Mouse (Mus musculus): ENCODE data around the gene Prrt1. TPM values are rescaled to one million over a fixed set of nuclear protein-coding genes. Genes with fewer than 3 reads are reported as not detected.

The Prrt1 gene
- polyA plus RNA-seq, 1 experiment from 2014 or later, result 0.14 TPM

DNA sequence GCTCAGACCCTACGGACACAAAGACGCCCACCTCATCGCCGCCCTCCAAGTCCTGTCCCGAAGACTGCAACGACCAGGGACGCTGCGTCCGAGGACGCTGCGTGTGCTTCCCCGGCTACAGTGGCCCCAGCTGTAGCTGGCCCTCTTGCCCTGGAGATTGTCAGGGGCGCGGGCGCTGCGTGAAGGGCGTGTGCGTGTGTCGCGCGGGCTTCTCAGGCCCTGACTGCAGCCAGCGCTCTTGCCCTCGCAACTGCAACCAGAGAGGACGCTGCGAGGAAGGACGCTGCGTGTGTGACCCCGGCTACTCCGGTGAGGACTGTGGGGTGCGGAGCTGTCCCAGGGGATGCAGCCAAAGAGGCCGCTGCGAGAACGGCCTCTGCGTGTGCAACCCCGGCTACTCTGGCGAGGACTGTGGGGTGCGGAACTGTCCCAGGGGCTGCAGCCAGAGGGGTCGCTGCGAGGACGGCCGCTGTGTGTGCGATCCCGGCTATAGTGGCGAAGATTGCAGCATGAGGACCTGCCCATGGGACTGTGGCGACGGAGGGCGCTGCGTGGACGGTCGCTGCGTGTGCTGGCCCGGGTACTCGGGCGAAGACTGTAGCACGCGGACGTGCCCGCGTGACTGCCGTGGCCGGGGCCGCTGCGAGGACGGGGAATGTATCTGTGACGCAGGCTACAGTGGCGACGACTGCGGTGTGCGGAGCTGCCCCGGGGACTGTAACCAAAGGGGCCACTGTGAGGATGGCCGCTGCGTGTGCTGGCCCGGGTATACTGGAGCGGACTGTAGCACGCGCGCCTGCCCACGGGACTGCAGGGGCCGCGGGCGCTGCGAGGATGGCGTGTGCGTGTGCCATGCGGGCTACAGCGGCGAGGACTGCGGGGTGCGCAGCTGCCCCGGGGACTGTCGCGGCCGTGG, 42.1 kb downstream of the Prrt1 start:
- peak; percentile 54 for DNase-seq
- Histone ChIP-seq H3K9me3 (ENCODE audit: low read depth, low read length) (no peaks in the 10 kb centered on the region), H3K9ac (no peak overlapping the region; the same call in 1 of the 2 replicates), H3K4me3 (ENCODE audit: low read depth, low read length) (peak overlapping the region; percentile 33), H3K27me3 (ENCODE audit: insufficient read depth, low read length) (peaks cover 59% of the 10 kb centered on the region), H3K27ac (ENCODE audit: low read depth) (no peak overlapping the region), H3K36me3 (ENCODE audit: insufficient read depth) (no peaks in the 10 kb centered on the region), H3K4me2 (peak overlapping the region; percentile 64), H3K4me1 (ENCODE audit: insufficient read depth) (no peaks in the 10 kb centered on the region; the same call in 1 of the 2 replicates)
- peak; percentile 55 for TF ChIP-seq CTCF (IDR thresholded peaks at IDR 0.05; ENCODE audit: low read depth)
- peak; percentile 26; the same call in 1 of the 2 replicates for ATAC-seq (ENCODE audit: insufficient read depth)
- 7% methylated on average over 93 of the region's 93 CpGs for WGBS

DNA sequence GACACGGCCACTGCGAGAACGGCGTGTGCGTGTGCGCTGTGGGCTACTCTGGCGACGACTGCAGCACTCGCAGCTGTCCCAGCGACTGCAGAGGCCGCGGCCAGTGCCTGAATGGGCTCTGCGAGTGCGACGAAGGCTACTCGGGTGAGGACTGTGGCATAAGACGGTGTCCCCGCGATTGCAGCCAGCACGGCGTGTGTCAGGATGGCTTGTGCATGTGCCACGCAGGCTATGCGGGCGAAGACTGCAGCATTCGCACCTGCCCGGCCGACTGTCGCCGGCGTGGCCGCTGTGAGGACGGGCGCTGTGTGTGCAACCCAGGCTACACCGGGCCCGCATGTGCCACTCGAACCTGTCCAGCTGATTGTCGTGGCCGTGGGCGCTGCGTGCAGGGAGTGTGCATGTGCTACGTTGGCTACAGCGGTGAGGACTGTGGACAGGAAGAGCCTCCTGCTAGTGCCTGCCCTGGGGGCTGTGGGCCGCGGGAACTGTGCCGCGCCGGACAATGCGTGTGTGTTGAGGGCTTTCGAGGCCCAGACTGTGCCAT, 43.0 kb downstream of the Prrt1 start:
- DNase-seq (no peak), ATAC-seq (ENCODE audit: insufficient read depth) (no peak)
- H3K9ac ChIP-seq, result no peak overlapping the region
- H3K27me3 ChIP-seq (ENCODE audit: insufficient read depth, low read length), result peaks cover 61% of the 10 kb centered on the region
- peak overlapping the region; percentile 64 for H3K4me2 ChIP-seq
- no peaks in the 10 kb centered on the region; the same call in 1 of the 2 replicates for H3K4me1 ChIP-seq (ENCODE audit: insufficient read depth)
- peak overlapping the region; percentile 33 for H3K4me3 ChIP-seq (ENCODE audit: low read depth, low read length)
- 29% methylated on average over 49 of the region's 49 CpGs for WGBS
- no peaks in the 10 kb centered on the region for H3K36me3 ChIP-seq (ENCODE audit: insufficient read depth)
- no peaks in the 10 kb centered on the region for H3K9me3 ChIP-seq (ENCODE audit: low read depth, low read length)
- TF ChIP-seq CTCF (IDR thresholded peaks at IDR 0.05; ENCODE audit: low read depth), result no peak
- H3K27ac ChIP-seq (ENCODE audit: low read depth), result no peak overlapping the region

DNA sequence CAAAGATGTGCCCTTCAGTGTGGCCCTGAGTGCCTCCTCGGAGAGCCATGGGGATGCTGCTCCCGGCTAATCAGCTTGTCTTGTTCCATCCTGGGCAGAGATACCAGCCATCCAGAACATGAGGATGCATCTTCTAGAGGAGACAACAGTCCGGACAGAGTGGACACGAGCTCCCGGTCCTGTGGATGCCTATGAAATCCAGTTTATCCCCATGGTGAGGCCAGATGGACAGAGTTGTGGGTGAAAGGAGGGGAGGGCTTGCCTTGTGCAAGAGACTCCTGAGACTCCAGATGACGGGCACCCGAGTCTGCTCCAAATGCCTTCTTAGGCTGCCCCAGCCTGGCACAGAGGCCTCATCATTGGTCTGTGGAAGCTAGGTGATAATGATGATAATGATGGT, 43.8 kb downstream of the Prrt1 start:
- ATAC-seq (ENCODE audit: insufficient read depth), result no peak

DNA sequence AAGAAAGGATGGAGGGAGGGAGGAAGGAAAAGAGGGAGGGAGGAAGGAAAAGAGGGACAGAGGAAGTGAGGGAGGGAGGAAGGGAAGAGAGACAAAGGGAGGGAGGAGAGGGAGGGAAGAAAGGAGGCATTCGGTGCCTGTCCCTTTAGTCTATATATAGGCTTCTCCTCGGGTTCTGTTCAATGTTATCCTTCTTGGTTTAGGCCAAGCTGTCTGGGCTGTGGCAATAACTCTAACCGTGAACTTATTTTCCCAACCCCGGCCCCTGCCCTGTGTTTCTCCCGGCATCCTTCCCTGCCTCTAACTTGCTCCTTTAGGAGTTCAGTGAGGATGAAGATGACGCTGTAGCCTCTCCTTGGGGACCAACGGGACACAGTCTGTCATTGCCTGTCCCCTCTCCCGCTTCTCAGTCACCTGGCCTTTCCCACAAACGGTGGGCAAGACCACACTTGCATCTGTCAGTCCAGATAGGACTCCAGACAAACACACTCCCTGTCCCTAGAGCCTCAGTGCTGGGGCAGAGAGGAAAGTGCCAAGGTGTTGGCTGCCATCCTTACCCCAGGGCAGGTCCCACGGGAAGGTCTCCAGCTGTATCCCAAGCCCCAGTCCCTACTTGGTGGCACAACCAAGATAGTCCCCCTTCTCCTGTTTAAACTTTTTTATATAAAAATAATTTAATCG, 45.3 kb downstream of the Prrt1 start:
- no peak for DNase-seq
- Histone ChIP-seq H3K9ac (no peak overlapping the region), H3K4me1 (ENCODE audit: insufficient read depth) (no peaks in the 10 kb centered on the region; the same call in 1 of the 2 replicates), H3K9me3 (ENCODE audit: low read depth, low read length) (no peaks in the 10 kb centered on the region), H3K4me2 (no peak overlapping the region), H3K36me3 (ENCODE audit: insufficient read depth) (no peaks in the 10 kb centered on the region), H3K27me3 (ENCODE audit: insufficient read depth, low read length) (peaks cover 63% of the 10 kb centered on the region), H3K4me3 (ENCODE audit: low read depth, low read length) (no peak overlapping the region), H3K27ac (ENCODE audit: low read depth) (no peak overlapping the region)
- WGBS, result 39% methylated on average over 11 of the region's 11 CpGs
- TF ChIP-seq CTCF (IDR thresholded peaks at IDR 0.05; ENCODE audit: low read depth), result no peak
- ATAC-seq (ENCODE audit: insufficient read depth), result no peak

More for the DNA sequence above, 43.8 kb downstream of the Prrt1 start:
- Histone ChIP-seq H3K36me3 (ENCODE audit: insufficient read depth) (no peaks in the 10 kb centered on the region), H3K9ac (no peak overlapping the region), H3K27me3 (ENCODE audit: insufficient read depth, low read length) (peaks cover 60% of the 10 kb centered on the region), H3K9me3 (ENCODE audit: low read depth, low read length) (no peaks in the 10 kb centered on the region), H3K4me3 (ENCODE audit: low read depth, low read length) (no peak overlapping the region), H3K4me2 (no peak overlapping the region), H3K4me1 (ENCODE audit: insufficient read depth) (no peaks in the 10 kb centered on the region; the same call in 1 of the 2 replicates), H3K27ac (ENCODE audit: low read depth) (no peak overlapping the region)
- no peak for DNase-seq
- no peak for TF ChIP-seq CTCF (IDR thresholded peaks at IDR 0.05; ENCODE audit: low read depth)
- WGBS, result 84% methylated on average over 7 of the region's 7 CpGs

DNA sequence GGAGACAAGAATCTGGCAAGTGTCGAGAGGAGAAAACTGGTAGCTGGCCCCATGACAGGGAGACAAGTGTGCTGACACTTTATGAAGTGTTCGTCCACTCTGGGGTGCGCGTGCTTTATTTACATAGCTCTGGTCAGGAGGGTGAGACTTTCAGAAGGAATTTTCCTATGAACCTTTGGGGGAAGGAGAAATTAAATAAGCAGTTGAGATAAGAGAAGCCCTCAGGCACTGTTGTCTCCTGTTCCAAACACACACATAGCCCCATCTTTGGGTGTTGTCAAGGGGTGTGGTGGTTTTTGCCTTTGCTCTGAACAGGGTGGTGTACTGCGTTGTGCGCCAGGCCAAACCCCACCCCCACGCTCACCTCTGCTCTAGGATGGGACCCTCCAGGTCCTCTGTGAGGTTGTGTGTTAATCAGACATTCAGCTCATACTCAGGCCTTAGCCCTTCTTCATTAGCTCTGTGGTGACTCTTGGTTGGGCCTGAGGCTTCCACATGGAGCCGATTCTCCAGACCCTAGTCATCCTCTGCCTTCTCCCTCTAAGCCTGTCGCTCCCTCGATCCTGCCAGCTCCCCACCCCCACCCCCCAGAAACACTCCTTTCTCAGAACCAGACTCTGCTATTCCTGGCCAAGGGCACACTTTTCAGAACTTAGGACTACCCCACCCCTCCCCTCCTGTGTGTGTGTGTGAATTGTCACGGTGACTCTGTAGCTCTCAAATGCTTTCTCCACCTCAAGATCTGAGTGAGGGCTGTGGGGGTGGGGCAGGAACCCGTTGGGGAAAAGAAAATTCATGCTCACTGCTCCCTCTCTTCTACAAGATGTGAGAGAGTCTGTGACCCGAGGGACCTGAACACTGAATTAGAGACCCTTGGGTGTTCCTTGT, 46.1 kb downstream of the Prrt1 start:
- no peak overlapping the region for H3K9ac ChIP-seq
- WGBS, result 34% methylated on average over 13 of the region's 13 CpGs

DNA sequence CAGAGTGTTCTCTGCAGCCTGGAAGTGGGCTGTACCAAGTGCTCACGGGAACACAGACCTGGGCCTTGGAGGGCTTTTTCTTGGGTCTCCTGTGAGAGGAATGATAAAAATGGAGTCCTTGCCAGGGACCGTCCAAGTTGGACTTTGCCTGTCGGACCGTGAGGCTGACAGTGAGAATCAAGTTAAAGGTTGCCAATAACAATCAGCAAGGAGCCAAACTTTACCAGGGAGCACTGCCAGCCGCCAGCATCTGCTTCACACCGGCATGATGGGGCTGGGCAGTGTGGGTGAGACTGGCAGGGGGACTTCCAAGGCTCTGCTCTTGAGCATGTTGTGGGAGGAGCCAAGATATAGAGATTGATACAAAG, 46.7 kb downstream of the Prrt1 start:
- Histone ChIP-seq H3K27ac (ENCODE audit: low read depth) (no peak overlapping the region), H3K4me2 (no peak overlapping the region), H3K36me3 (ENCODE audit: insufficient read depth) (no peaks in the 10 kb centered on the region), H3K4me1 (ENCODE audit: insufficient read depth) (no peaks in the 10 kb centered on the region; the same call in 1 of the 2 replicates), H3K27me3 (ENCODE audit: insufficient read depth, low read length) (peaks cover 56% of the 10 kb centered on the region), H3K9me3 (ENCODE audit: low read depth, low read length) (no peaks in the 10 kb centered on the region), H3K9ac (no peak overlapping the region), H3K4me3 (ENCODE audit: low read depth, low read length) (no peak overlapping the region)
- ATAC-seq (ENCODE audit: insufficient read depth) (no peak), DNase-seq (no peak)
- no peak for TF ChIP-seq CTCF (IDR thresholded peaks at IDR 0.05; ENCODE audit: low read depth)
- WGBS, result 59% methylated on average over 6 of the region's 6 CpGs

More for the DNA sequence above, 46.1 kb downstream of the Prrt1 start:
- ATAC-seq (ENCODE audit: insufficient read depth) (no peak), DNase-seq (no peak)
- H3K36me3 ChIP-seq (ENCODE audit: insufficient read depth), result no peaks in the 10 kb centered on the region
- no peaks in the 10 kb centered on the region for H3K9me3 ChIP-seq (ENCODE audit: low read depth, low read length)
- no peak for TF ChIP-seq CTCF (IDR thresholded peaks at IDR 0.05; ENCODE audit: low read depth)
- no peak overlapping the region for H3K27ac ChIP-seq (ENCODE audit: low read depth)
- H3K4me1 ChIP-seq (ENCODE audit: insufficient read depth), result no peaks in the 10 kb centered on the region; the same call in 1 of the 2 replicates
- no peak overlapping the region for H3K4me3 ChIP-seq (ENCODE audit: low read depth, low read length)
- peaks cover 62% of the 10 kb centered on the region for H3K27me3 ChIP-seq (ENCODE audit: insufficient read depth, low read length)
- H3K4me2 ChIP-seq, result no peak overlapping the region

All from lung, embryonic 14.5 days (tissue).